Mouse (Mus musculus): ENCODE results near the gene Gm13276.
"Not testable (repeated sequence)": the region's sequence is repeated elsewhere in the genome, so short reads cannot be mapped to it uniquely, and the experiment has no call there.

The Gm13276 gene

GRCm38 (mm10) chr4:88782335-88782734 is 3.2 kb upstream of the Gm13276 start:
- DNase-seq (ENCODE audit: low spot score in 2 of 2), result peak in 1 of 2 experiments; percentile 7

GRCm38 (mm10) chr4:88788402-88788801 is 2.9 kb downstream of the Gm13276 start, which contains the start of gene Gm13277:
Gene Gm13277, plus strand, starts transcription at chr4:88788632.
- peak; percentile 34 to 72 for DNase-seq (ENCODE audit: low spot score in 2 of 2)

GRCm38 (mm10) chr4:88791250-88791649 is 5.7 kb downstream of the Gm13276 start, which contains the start of gene Gm13278:
Gene Gm13278, plus strand, starts transcription at chr4:88791550.
- not testable (repeated sequence) for DNase-seq (ENCODE audit: low spot score in 2 of 2)

GRCm38 (mm10) chr4:88793936-88794675 is 8.6 kb downstream of the Gm13276 start, which contains the start of gene Gm13275:
Gene Gm13275, plus strand, starts transcription at chr4:88794487.
- peak; percentile 74 to 83 for DNase-seq (ENCODE audit: low spot score in 2 of 2)

- not testable (repeated sequence) for DNase-seq (ENCODE audit: low spot score in 2 of 2)
Measured at GRCm38 (mm10) chr4:88797097-88797496, 11.6 kb downstream of the Gm13276 start, which contains the start of gene Gm13279. Gene Gm13279, plus strand, starts transcription at chr4:88797397.

GRCm38 (mm10) chr4:88799365-88799764 is 13.9 kb downstream of the Gm13276 start, which contains the start of gene Gm13285:
Gene Gm13285, plus strand, starts transcription at chr4:88799665.
- DNase-seq (ENCODE audit: low spot score in 2 of 2), result not testable (repeated sequence)

GRCm38 (mm10) chr4:88802954-88803353 is 17.4 kb downstream of the Gm13276 start, which contains the start of gene Gm13287:
Gene Gm13287, plus strand, starts transcription at chr4:88803254.
- DNase-seq (ENCODE audit: low spot score in 2 of 2), result not testable (repeated sequence)

- DNase-seq (ENCODE audit: low spot score in 2 of 2), result not testable (repeated sequence)
Measured at GRCm38 (mm10) chr4:88805231-88805630, 19.7 kb downstream of the Gm13276 start, which contains the start of gene Gm13288. Gene Gm13288, plus strand, starts transcription at chr4:88805531.

GRCm38 (mm10) chr4:88805761-88806160 is 20.3 kb downstream of the Gm13276 start:
- DNase-seq (ENCODE audit: low spot score in 2 of 2), result peak in 1 of 2 experiments; percentile 36

- DNase-seq (ENCODE audit: low spot score in 2 of 2), result no peak
Measured at GRCm38 (mm10) chr4:88815928-88816327, 30.4 kb downstream of the Gm13276 start, which contains the start of gene Ifna7. Gene Ifna7, plus strand, starts transcription at chr4:88816228.

GRCm38 (mm10) chr4:88819659-88820058 is 34.1 kb downstream of the Gm13276 start, which contains the start of gene Ifna11:
Gene Ifna11, plus strand, starts transcription at chr4:88819959.
- no peak for DNase-seq (ENCODE audit: low spot score in 2 of 2)

GRCm38 (mm10) chr4:88822995-88823394 is 37.5 kb downstream of the Gm13276 start:
- DNase-seq (ENCODE audit: low spot score in 2 of 2), result no peak

- DNase-seq (ENCODE audit: low spot score in 2 of 2), result not testable (repeated sequence)
Measured at GRCm38 (mm10) chr4:88827116-88827515, 41.6 kb downstream of the Gm13276 start, which contains the start of gene Ifna6. Gene Ifna6, plus strand, starts transcription at chr4:88827416.

GRCm38 (mm10) chr4:88830523-88830922 is 45.0 kb downstream of the Gm13276 start:
- peak in 1 of 2 experiments; percentile 9 for DNase-seq (ENCODE audit: low spot score in 2 of 2)

GRCm38 (mm10) chr4:88835225-88835624 is 49.7 kb downstream of the Gm13276 start, which contains the start of gene Ifna5:
Gene Ifna5, plus strand, starts transcription at chr4:88835525.
- DNase-seq (ENCODE audit: low spot score in 2 of 2), result not testable (repeated sequence)
